Mouse (Mus musculus): ENCODE measurements around the gene Rorc.

GRCm38 (mm10) chr3:94341959-94342422 is 30.6 kb upstream of the Rorc start, which contains the start of gene Them5:
- TF ChIP-seq POLR2A (IDR thresholded peaks at IDR 0.05; ENCODE audit: low read depth, low read length) (no peak), CTCF (conservative IDR thresholded peaks at IDR 0.05; ENCODE audit: insufficient read depth, insufficient read length, low read depth, low read length) (no peak)
